Mouse (Mus musculus) heart, embryonic 14.5 days (tissue): ENCODE data around the gene Them7. TPM values are rescaled to one million over a fixed set of nuclear protein-coding genes. Genes with fewer than 3 reads are reported as not detected.

Experiments
- ATAC-seq: fragments of 200-750 bp; cut with Nextera tagmentation; 2 replicates; pipeline ENCODE4 v1.8.0; 2017; ENCODE audit warnings: low read depth, moderate TSS enrichment; ENCODE audit not compliant: insufficient number of reproducible peaks, insufficient read depth, low FRiP score
- H3K27ac ChIP-seq, 2 experiments: fragments of 200-500 bp in 1 of 2; fragments of 300-500 bp in 1 of 2; sonication (generic) in 1 of 2; replicated peaks in 1 of 2; 2 replicates each; pipeline ENCODE4 v1.5.1; 2012 to 2014; ENCODE audit warnings: low read depth in 2 of 2, low read length in 2 of 2, control low read depth in 1 of 2, mild to moderate bottlenecking in 1 of 2, mixed read lengths in 1 of 2; ENCODE audit not compliant: control insufficient read depth in 1 of 2, insufficient read depth in 1 of 2
- H3K27me3 ChIP-seq: fragments of 300-500 bp; sonication (generic); 2 replicates; pipeline ENCODE4 v1.6.1; 2014; ENCODE audit warnings: mild to moderate bottlenecking, low read length, control low read depth; ENCODE audit not compliant: control insufficient read depth, insufficient read depth
- H3K36me3 ChIP-seq: fragments of 300-500 bp; sonication (generic); 2 replicates; pipeline ENCODE4 v1.6.1; 2014; ENCODE audit warnings: mild to moderate bottlenecking, control low read depth, low read length, mixed read lengths; ENCODE audit not compliant: control insufficient read depth, insufficient read depth
- H3K4me1 ChIP-seq, 2 experiments: fragments of 200-500 bp in 1 of 2; fragments of 300-500 bp in 1 of 2; sonication (generic) in 1 of 2; 2 replicates each; pipeline ENCODE4 v1.6.1; 2012 to 2014; ENCODE audit warnings: low read length in 2 of 2, control low read depth in 1 of 2, mixed read lengths in 1 of 2; ENCODE audit not compliant: control insufficient read depth in 2 of 2, insufficient read depth in 2 of 2
- H3K4me2 ChIP-seq: fragments of 300-500 bp; sonication (generic); 2 replicates; pipeline ENCODE4 v1.6.1; 2014; ENCODE audit warnings: mild to moderate bottlenecking, low read length
- H3K4me3 ChIP-seq, 2 experiments: fragments of 200-500 bp in 1 of 2; fragments of 300-500 bp in 1 of 2; sonication (generic) in 1 of 2; 2 replicates each; pipeline ENCODE4 v1.5.1; 2012 to 2014; ENCODE audit warnings: low read length in 2 of 2, mild to moderate bottlenecking in 2 of 2, control low read depth in 1 of 2, low read depth in 1 of 2, moderate library complexity in 1 of 2; ENCODE audit not compliant: control insufficient read depth in 1 of 2, insufficient read depth in 1 of 2
- H3K9ac ChIP-seq: fragments of 300-500 bp; sonication (generic); 2 replicates; pipeline ENCODE4 v1.6.1; 2014; ENCODE audit warnings: mild to moderate bottlenecking, low read length
- H3K9me3 ChIP-seq: fragments of 300-500 bp; sonication (generic); 2 replicates; pipeline ENCODE4 v1.6.1; 2016; ENCODE audit warnings: low read length, control low read depth; ENCODE audit not compliant: control insufficient read depth
- WGBS: fragments of 180-500 bp; shearing (Covaris S2); extraction: QIAGEN DNeasy Blood & Tissue Kit; methylation state at CpG from one replicate; pipeline ENCODE4 v1.1.7; 2014; 5-methylcytosine and 5-hydroxymethylcytosine counted together
- polyA plus RNA-seq: library from polyadenylated mRNA; unstranded; fragments of >200 nt; fragmentation: Nextera tagmentation; extraction: Ambion mirVana; gene quantifications from 2 replicates; pipeline ENCODE4 v1.2.1, GENCODE M21; 2014

Them7 gene
- polyA plus RNA-seq, 1 experiment from 2014 or later = 1.1 TPM

DNA sequence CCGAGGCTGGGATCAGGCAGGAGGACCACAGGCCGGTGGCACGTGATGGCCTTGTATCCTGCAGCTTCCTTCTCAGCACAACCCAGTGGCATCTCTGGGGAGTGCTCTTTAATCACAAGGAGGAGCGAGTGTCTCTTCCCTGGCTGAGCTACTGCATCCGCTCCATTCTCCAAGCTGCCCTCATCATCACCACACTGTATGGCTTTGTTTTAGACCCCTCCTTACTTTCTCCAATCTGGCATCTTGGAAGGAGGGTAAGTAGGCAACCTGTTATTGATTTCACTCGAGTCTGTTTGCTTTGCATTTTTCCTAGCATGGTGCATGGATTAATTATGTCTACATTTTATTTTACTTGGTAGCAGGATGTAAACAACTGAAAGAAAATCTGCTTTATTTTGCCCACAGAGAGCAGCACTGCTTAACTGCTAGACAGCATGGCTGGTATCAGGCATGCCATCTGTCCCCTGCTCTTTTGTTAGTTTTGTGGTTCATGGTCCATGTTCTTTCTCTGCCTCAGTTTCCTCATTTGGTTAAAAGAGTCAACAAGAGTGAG lies 79.9 kb downstream of the Them7 start:
- ATAC-seq = no peak
- no peaks in the 10 kb centered on the region for H3K36me3 ChIP-seq
- H3K4me1 ChIP-seq = no peaks in the 10 kb centered on the region; a peak in 1 of 4 replicates
- no peaks in the 10 kb centered on the region for H3K9me3 ChIP-seq
- no peaks in the 10 kb centered on the region for H3K27me3 ChIP-seq
- H3K4me3 ChIP-seq = no peak overlapping the region
- no peak overlapping the region for H3K9ac ChIP-seq
- no peak overlapping the region for H3K27ac ChIP-seq
- WGBS = 66% methylated on average over 6 of the region's 6 CpGs
- H3K4me2 ChIP-seq = no peak overlapping the region

- no peak overlapping the region for H3K9ac ChIP-seq
- H3K9me3 ChIP-seq = no peaks in the 10 kb centered on the region
- H3K27me3 ChIP-seq = no peaks in the 10 kb centered on the region
- no peaks in the 10 kb centered on the region; a peak in 1 of 4 replicates for H3K4me1 ChIP-seq
- no peaks in the 10 kb centered on the region for H3K36me3 ChIP-seq
- no peak for ATAC-seq
- H3K4me3 ChIP-seq = no peak overlapping the region
- no peak overlapping the region for H3K27ac ChIP-seq
- WGBS = 83% methylated on average over 6 of the region's 6 CpGs
- H3K4me2 ChIP-seq = no peak overlapping the region
These were observed 81.8 kb downstream of the Them7 start for GRCm38 (mm10) chr2:105305876-105306275.

DNA sequence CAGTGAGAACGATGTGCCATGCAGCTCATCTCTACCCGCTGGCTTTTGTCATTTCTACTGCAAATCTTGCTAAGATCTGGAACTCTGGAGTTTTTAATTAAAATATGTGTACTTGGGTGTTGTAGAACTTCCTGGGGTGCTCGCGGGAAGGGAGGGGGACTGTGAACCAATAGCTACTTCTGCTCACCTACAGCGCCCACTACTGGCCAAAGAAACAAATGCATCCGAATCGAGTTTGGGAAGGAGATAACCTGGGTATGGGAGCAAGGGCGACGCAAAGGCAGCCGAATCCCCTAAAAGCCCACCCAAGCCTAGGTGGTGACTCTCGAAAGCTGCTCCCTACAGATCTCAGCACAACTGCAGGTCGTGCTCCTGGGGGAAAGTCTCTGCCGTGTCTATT lies 87.3 kb downstream of the Them7 start:
- Histone ChIP-seq H3K27me3 (no peaks in the 10 kb centered on the region), H3K4me3 (no peak overlapping the region), H3K4me2 (peak overlapping the region; percentile 39), H3K9ac (no peak overlapping the region), H3K36me3 (no peaks in the 10 kb centered on the region), H3K9me3 (no peaks in the 10 kb centered on the region), H3K4me1 (no peaks in the 10 kb centered on the region; a peak in 1 of 4 replicates), H3K27ac (no peak overlapping the region)
- 36% methylated on average over 13 of the region's 13 CpGs for WGBS
- no peak for ATAC-seq

- no peaks in the 10 kb centered on the region for H3K27me3 ChIP-seq
- H3K36me3 ChIP-seq = no peaks in the 10 kb centered on the region
- no peak overlapping the region for H3K4me3 ChIP-seq
- ATAC-seq = no peak
- no peak overlapping the region for H3K27ac ChIP-seq
- H3K4me1 ChIP-seq = no peaks in the 10 kb centered on the region; a peak in 1 of 4 replicates
- H3K9me3 ChIP-seq = no peaks in the 10 kb centered on the region
- 7% methylated on average over 7 of the region's 7 CpGs for WGBS
- H3K9ac ChIP-seq = no peak overlapping the region
- H3K4me2 ChIP-seq = peak overlapping the region; percentile 39
These were observed 87.9 kb downstream of the Them7 start for GRCm38 (mm10) chr2:105311991-105312390.

DNA sequence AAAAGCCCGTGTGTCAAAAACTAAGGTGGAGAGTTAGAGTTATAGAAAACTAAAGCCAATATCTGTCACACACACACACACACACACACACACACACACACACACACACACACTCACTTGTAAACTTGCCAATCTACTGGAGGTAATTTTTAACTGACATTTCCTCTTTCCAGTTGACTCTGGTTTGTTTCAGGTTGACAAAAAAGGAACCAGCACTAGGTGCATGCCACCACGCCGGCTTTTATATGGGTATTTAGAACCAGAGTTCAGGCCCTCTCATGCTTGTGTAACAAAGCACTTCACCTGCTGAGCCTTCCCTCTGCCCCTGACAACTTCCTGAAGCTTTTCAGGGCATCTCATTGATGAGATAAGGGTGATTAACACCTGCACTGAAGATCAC lies 89.0 kb downstream of the Them7 start:
- Histone ChIP-seq H3K4me3 (no peak overlapping the region), H3K9ac (no peak overlapping the region), H3K27me3 (no peaks in the 10 kb centered on the region), H3K4me2 (no peak overlapping the region), H3K36me3 (no peaks in the 10 kb centered on the region), H3K27ac (no peak overlapping the region), H3K4me1 (no peaks in the 10 kb centered on the region; a peak in 1 of 4 replicates), H3K9me3 (no peaks in the 10 kb centered on the region)
- no peak for ATAC-seq
- WGBS = 47% methylated on average over 3 of the region's 3 CpGs

GRCm38 (mm10) chr2:105317556-105318184 lies 93.5 kb downstream of the Them7 start:
- no peak overlapping the region for H3K9ac ChIP-seq
- 72% methylated on average over 13 of the region's 13 CpGs for WGBS
- H3K4me3 ChIP-seq = no peak overlapping the region
- H3K27me3 ChIP-seq = no peaks in the 10 kb centered on the region
- no peak for ATAC-seq
- no peaks in the 10 kb centered on the region for H3K9me3 ChIP-seq
- no peaks in the 10 kb centered on the region for H3K36me3 ChIP-seq
- no peak overlapping the region for H3K27ac ChIP-seq
- no peak overlapping the region for H3K4me2 ChIP-seq
- H3K4me1 ChIP-seq = no peaks in the 10 kb centered on the region

GRCm38 (mm10) chr2:105326067-105326466 lies 101.9 kb downstream of the Them7 start:
- H3K9me3 ChIP-seq = no peaks in the 10 kb centered on the region
- no peaks in the 10 kb centered on the region for H3K27me3 ChIP-seq
- H3K36me3 ChIP-seq = no peaks in the 10 kb centered on the region
- no peak overlapping the region for H3K27ac ChIP-seq
- no peak overlapping the region for H3K4me2 ChIP-seq
- no peak for ATAC-seq
- no peak overlapping the region for H3K4me3 ChIP-seq
- H3K4me1 ChIP-seq = no peaks in the 10 kb centered on the region
- no peak overlapping the region for H3K9ac ChIP-seq
- 78% methylated on average over 5 of the region's 5 CpGs for WGBS

GRCm38 (mm10) chr2:105330024-105330423 lies 105.9 kb downstream of the Them7 start:
- 89% methylated on average over 4 of the region's 4 CpGs for WGBS
- ATAC-seq = no peak

More at GRCm38 (mm10) chr2:105330024-105330423, 105.9 kb downstream of the Them7 start:
- H3K4me1 ChIP-seq = peaks cover 0 to 3% of the 10 kb centered on the region in 2 experiments; a peak in 1 of 4 replicates
- H3K36me3 ChIP-seq = no peaks in the 10 kb centered on the region
- H3K4me3 ChIP-seq = no peak overlapping the region
- H3K4me2 ChIP-seq = no peak overlapping the region
- no peak overlapping the region for H3K27ac ChIP-seq
- no peaks in the 10 kb centered on the region for H3K27me3 ChIP-seq
- H3K9me3 ChIP-seq = no peaks in the 10 kb centered on the region
- H3K9ac ChIP-seq = no peak overlapping the region
